Mouse (Mus musculus): ENCODE results near the gene Nfx1.

The Nfx1 gene

DNA sequence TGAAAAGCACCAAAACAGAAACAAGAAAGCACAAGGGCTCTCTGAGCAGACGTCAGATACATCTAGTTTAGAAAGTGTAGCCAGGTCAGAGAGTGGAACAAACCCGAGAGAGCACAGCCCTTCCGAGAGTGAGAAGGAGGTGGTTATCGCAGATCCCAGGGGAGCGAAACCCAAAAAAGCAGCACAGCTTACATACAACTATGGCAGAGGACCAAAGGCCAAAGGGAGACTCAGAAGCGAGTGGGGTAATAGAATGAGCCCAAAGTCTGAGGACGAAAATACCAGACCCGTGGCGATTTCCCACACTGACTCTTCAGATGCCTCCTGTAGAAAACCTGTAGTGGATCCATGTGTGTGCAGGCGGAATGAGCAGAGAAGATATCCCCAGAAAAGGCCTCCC is 5.9 kb downstream of the Nfx1 start:
- DNase-seq: no peak

DNA sequence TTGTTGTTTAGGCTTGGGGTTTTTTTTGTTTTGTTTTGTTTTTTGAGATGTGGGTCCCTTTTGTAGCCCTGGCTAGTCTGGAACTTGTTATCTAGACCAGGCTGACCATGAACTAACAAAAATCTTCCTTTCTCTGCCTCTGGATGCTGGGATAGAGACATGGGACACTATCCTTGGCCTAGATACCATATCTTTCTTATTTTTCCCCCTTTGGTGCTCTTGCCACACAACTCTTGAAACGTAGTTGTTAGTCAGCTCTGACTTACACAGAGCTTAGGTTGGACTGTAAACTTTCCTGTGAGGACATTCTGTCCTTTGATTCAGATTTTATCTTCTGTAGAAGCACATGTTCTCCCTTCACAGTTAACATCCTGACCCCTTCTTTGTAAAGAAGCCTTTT is 8.7 kb downstream of the Nfx1 start:
- no peak for DNase-seq

DNA sequence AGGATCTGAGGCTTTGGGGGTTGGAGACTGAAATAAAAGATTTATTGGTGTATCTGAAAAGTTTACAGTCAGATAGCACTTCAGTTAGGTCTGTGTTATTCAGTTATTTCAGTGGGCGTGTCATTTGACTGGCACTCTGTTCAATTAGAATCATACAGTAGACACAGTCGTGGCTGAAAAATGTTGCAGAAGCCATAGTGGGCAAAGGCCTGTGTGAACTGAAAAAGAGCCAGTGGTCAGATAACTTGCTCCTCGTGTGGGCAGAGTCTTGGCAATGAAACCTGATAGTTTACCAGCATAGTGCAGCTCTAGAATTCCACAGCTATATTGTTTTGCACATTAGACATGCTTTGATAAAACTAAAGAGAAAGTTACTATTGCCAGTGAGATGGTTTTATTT is 11.8 kb downstream of the Nfx1 start:
- DNase-seq: no peak

DNA sequence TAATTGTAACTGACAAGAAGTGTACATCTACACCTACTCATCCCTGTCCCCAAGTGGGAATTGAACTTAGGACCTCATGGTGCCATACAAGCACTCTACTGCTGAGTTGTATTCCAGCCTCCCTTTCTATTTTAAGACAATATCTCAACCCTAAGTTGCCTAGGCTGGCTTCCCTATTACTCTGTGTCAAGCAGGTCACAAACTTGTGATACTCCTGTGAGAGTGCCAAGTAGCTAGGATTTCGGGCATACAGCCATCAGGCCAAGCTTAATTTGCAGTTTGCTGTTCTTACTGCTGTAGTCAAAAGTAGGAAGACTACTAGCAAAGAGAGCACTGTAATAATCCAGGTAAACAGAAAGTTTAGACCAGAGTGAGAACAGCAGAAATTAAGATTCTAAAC is 13.0 kb downstream of the Nfx1 start:
- no peak for DNase-seq

DNA sequence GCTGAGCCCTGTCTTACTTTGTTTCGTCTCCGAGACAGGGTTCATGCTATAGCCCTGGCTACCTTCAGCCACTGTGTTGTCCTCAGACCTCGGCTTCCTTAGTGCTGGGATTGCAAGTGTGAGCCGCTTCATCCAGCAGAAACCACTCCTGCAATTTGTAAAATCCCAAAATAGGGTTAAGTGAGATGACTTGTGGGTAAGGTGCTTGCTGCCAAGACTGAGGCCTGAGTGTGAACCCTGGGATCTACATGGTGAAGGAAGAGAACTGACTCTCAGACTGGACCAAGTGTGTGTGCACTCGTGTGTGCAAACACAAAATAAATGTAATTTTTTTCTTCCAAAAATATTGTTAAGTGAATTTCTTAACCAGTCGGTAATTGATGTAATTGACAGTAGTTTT is 18.9 kb downstream of the Nfx1 start:
- DNase-seq: no peak

DNA sequence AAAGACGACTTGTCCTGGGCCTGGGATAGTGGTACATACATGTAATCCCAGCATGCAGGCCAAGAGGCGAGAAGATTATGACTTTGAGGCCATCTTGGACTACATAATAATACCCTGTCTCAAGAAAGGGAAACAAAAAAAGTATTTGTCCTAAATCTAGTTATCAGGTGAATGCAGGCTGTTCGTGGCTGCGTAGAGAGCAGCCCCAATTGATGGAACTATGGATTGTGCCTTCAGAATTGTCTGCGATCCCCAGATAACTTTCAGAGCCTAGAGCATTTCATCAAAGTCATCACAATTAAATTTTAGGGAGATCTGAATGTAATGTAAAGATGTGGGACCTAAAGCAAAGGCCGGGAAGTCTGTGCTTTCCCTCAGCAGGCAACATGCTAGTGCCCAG is 25.6 kb downstream of the Nfx1 start:
- no peak for DNase-seq

DNA sequence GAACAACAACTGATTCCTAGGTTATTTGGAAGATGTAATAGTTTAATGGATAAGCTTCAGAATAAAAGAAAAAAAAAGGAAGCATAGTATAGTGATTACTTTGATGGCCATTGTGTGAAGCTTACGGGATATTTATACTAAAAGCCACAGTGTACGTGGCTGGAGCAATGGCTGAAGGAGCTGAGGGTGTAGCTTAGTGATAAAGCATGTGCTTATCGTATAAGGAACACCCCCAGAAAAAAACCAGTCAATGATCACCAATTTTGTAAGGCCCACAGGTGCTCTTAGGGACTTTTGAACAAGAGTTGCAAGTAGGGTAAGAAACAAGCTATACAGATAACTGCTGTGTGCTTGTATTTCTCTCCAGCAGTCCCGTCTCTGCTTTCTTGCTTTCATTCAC is 27.2 kb downstream of the Nfx1 start:
- DNase-seq: no peak

DNA sequence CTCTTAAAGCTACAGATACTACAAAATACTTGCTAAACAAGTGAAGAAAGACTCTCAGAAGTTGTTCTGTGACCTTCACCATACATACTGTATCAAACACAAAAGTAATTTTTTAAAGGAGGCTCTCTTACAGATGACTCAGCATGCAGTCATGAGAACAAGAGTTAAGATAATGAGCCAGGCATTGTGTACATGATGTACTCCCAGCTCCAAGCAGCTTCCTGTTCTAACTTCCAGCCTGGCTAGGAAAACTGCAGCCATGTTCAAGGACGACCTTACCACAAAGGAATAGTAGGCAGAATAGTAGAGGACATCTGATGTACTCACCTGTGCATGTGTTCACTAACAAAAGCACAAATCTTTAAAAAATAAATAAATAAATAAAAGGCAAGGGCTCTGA is 29.6 kb downstream of the Nfx1 start:
- no peak for DNase-seq

DNA sequence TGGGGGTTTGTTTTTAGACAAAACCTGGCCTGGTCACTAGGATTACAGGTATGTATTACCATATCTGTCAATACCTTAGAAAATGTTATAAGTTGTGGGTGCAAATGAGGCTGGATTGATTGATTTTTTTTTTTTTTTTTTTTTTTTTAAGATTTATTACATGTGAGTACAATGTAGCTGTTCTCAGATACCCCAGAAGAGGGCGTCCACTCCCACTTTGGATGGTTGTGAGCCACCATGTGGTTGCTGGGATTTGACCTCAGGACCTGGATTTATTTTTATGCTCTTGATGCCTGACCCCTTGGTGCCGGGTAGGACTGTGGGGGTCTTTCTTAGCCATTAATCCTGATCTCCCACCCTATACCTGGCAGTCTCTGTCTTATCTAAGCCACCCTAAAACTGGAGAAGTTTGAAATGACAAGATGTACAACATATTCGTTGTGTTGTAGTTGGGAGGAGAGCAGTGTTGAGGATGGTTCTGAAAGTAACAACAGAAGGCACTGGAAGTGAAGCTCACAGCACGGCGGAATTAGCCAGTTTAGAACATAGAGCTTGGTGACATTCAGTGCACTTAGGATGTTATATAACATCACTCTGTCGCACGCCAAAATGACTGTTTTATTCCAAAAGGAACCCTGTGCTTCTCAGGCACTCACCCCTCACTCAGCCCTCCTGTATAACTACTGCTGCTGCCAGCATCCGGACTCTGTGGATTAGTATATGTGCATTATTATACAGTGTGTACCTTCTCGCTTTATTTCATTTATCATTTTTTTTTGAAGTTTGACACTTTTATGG is 30.3 kb downstream of the Nfx1 start:
- DNase-seq: no peak

DNA sequence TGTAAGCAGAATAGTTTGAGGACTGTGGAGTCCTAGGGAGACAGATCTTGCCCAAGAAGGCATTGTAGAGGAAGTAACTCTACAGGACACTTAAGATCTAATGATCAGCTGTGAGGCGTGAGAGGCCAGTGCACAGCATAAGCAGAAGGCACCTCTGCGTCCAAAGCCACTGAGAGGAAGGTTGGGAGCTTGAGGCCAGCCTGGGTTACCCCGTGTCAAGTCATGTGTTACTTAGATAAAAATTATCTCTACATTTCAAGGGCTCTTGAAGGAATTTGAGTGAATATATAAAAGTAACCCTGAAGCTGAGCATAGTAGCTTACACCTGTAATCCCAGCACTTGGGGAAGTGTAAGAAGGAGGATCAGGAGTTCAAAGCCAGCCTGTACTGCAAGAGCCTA is 42.6 kb downstream of the Nfx1 start:
- DNase-seq: no peak

DNA sequence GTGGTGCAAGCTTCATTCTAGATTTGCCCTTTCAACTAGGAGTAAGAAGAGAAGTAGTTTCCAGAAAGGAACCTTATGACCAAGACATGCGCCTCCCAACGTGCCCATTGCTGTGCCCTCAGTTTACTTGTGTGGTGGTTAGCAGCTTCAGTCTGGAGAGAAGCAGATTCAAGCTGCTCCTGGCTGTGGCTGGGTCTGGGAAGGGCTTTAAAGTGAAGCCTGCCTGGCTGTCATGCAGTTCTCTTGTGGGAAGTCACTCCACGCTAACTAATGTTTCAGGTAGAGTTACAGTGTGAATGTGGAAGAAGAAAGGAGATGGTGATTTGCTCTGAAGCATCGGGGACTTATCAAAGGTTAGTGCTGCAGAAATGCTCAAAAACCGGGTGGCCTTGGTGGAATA is 45.1 kb downstream of the Nfx1 start:
- DNase-seq: no peak

DNA sequence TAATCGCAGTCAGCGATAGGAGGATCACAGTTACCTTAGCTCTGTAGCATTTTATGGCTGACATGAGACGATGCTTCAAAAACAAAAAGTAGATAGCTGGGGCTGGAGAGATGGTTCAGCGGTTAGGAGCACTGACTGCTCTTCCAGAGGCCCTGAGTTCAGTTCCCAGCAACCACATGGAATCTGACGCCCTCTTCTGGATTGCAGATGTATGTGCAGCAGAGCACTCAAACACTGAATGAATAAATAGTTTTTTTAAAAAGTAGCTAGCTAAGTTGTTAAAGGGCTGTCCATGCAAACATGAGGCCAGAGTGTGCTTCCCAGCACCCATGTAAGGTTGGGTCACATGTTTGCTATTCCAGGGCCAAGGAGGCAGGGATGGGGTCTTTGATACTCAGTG is 50.4 kb downstream of the Nfx1 start:
- DNase-seq: no peak

DNA sequence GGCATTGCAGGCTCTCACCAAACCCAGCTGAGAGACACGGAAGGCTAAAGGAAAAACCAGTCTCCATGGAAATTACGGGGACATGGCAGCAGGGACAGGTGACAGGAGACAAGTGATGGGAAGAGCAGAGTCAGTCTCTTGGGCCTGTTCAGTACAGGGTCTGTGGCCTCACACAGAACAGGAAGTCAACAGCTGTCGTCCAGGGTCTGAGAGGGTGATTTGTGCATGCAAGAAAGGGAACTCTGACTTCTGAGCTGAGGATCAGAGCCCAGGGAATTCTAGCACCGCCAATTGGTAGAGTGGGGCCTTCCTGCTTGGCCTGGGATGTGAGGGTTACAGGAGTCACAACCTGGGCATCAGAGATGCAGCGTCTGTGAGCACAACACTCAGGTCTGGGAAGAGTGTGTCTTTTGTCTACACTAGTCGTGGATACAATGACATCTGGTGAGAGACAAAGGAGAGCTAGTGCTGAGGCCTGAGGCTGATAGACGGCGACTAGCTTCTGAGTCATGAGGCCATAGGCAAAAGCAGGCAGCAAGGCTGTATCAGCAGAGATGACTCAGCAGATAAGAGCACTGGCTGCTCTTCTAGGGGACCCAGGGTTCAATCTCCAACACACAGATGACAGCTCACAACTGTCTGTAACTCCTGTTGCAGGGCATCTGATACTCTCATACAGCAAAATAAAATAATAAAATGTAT is 55.5 kb downstream of the Nfx1 start:
- DNase-seq: no peak

DNA sequence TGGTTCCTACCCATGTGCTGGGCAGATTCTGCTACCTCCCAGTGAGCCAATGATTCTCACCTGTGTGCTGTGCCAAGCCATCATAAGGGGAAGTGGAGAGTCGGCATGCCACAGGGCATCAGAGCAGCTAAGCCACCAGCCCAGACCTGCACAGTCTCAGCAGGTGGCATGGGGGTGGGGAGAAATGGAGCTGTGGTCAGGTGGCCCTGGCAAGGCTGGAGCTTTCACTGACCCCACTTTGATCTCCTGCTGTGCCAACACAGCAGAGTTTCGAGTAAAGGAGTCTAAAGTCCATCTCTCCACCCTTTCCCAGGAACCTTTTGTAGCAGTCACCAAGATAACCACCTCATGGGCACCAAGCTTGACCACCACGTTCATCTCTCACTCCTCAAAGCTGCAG is 57.2 kb downstream of the Nfx1 start:
- DNase-seq: no peak

DNA sequence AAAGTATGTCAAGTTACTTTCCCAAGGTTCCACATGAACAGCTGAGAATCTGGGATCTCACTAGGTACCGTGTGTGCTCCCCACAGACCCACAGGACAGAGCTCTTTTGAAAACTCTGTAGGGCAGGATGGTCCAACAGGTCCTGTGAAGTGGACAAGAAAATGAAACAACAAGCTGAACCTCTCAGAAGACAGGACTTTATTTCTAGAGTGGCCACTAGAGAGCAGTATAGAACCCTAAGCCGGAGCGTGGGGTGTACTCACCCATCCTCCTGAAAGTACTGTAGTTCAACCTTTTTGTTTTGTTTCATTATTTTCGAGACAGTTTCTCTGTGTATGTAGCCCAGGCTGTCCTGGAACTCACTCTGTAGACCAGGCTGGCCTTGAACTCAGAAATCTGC is 57.6 kb downstream of the Nfx1 start:
- no peak for DNase-seq

DNA sequence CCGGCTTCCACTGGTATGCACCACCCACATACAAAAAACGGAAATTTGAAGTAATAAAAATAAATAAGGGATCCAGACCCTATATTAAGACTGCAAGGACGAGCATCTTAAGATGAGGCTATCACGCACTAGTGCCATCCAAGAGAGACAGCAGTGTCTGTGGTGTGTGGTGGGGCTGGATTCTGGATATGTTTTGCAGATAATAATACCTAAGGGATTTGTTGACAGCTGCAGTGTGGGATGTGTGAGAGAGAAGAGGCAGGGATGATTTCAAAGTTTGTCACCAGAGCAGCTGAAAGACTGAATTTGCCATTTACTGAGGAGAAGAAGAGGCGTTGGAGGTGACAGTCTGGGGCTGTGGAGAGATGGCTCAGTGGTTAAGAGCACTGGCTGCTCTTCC is 58.7 kb downstream of the Nfx1 start:
- DNase-seq: no peak

DNA sequence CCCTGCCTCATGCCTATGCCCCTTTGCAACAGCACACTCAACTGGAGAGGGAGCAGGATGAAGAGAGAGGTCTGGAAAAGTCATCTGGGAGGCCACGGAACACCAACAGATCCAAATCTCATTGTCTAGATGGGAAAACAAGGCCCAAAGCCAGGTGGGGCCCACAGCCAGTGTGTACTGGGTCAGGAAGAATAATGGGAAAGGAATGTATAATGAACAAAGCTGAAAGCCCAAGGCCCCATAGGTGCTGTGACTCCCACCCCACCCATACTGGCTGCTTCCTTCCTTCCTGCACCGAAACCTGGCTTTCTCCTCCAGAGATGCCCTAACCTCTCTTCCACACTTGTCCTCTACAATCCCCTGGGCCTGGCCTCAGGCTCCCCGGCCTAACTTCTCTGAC is 60.5 kb downstream of the Nfx1 start:
- no peak for DNase-seq

DNA sequence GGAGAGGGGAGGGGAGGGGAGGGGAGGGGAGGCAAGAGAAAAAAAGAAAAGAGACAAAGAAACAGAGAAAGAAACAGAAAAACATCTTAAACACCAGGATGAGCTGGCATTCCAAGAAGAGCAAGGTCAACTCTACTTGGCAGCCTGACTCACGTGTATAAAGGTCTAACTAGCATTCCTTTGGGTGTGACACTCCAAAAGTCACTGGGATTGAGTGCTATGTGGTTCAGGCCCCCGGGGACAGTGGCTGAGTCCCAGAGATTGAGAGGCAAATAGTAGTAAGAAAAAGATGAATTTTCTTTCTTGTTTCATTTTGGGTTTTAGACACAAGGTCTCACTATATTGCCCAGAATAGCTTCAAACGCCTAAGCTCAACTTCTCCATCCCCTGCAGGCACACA is 67.2 kb downstream of the Nfx1 start:
- DNase-seq: no peak

DNA sequence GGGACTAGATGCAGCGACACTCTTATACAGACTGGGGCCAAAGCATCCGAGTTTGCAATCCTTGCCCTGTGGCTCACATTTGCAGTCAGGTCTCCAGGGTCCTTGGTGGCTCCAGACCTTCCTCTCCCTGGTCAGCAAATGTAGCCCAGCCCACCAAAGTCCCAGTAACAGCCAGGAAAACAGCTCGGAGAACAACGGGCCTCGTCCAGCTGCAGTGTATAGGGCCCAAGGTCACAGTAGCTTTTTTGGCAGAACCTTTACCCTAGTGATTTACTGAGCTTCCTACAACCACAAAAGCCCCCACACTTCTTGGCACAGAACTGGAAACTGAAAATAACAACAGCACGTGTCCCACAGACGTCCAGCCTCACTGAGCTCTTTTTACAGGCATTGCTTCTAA is 70.3 kb downstream of the Nfx1 start:
- DNase-seq: no peak

DNA sequence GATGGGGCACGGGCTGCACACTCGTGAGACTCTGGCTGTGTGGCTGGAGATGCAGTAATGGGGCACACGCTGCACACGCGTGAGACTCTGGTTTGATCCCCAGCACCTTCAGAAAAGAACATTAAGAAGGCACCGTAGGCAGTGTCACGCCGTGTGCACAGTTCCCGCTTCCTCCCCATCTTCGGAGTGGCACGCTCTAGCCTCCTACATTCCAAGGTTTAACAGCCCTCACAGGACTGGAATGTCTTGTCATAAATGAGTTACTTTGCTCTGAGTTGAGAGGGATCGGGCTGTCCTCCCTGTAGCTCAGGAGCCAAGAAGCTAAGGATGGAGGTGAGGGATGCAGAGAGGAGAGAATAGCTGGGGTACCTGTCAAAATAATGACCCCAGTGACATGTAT is 72.2 kb downstream of the Nfx1 start:
- DNase-seq: no peak

DNA sequence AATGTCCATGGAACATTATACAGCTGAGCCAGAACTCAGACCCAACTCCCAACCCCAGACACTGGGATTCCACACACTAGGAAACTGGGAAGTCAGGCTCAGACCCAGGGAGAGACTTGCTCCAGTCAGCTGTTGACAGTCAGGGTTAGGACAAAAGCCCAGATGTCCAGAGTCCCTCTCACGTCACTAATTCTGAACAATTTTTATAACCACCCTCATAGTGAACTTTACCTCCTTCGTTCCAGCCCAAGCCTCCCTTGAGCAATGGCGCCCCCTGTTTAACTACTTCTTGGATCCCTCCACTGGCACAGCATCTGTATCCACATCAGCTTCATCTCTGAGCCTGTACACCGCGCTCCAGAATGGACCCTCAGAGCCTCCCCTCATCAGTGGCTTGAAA is 73.3 kb downstream of the Nfx1 start:
- DNase-seq: no peak

DNA sequence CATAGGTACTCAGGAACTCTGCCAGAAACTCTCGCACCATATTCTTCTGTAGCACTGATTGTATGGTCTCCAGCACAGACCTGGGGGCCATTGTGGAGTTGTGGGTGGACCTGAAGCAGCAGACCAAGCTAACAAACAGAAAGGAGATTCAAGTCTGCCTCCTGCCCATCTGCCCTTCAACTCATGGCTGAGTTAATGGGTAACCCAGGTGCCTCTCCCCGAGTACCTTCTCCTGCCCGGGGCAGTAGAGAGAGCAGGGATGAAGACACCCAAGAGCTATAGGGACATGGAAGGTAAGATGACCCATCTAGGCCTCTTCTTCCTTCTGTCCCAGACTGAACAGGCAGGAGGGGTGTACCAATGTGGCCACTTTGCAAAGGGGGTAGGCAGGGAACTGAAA is 74.6 kb downstream of the Nfx1 start:
- no peak for DNase-seq

DNA sequence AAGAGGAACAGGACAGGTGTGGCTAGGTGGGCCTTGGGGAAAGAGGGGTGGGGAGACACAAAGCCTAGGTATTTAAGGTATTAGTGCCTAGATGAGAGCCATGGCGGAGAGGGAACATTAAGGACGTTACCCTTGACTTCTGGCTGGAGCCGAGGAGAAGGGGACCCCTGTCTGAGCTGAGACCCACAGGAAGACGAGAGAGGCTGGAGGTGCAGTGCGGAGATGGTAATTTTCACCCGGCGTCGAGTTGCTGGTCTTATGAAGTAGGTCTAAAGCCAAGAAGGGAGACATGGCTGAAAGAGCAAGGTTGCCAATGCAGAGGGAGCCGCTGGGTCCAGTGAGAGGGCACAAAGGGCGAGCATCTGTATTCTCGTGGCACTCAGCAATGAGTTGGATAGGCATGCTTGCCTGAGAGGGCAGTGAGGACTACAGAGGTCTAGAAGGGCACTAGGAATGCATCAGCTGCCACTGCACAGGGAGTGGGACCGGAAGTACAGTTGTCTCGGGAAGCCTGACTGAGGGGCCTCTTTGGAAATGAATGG is 75.6 kb downstream of the Nfx1 start:
- DNase-seq: no peak

DNA sequence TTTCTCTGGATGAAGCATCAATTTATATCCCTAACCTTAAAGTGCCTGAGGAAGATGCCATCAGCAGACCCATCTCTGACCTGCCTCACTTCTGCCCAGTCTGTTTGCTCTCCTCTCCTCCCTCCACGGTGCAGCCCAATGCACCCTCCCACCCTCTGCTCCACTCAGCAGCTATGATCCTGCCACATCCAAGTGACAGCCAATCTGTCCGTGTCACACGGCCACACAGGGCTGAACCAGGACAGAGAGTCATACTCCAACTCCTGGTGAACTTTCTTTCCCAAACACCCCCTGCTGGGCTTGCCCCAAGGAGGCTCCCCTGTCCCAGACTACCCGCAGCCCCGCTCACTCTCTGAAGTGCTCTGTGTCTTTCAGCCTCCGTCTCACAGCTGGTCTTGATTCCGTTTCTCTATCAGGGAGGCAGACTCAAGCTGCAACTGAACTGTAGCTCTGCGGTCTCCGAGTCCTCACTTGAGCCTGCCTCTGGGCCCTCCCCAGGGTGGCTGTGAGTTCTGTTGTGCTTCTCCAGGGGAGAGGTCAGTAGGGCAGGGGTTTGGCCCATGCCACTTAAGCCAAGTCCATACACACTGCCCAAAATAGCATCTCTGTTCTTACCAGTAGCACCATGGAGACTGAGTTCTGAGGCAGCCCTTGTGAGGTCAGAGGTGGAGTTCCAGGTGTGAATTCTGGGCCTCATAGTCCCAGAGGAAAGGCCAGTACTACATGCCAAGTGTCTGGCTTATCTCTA is 77.0 kb downstream of the Nfx1 start, which contains the start of gene Aqp7:
Gene Aqp7, minus strand, starts transcription at position 616 of the 748 bp plus-strand sequence.
- DNase-seq: no peak

Data from lung, adult 18-20 months (tissue).